Mouse (Mus musculus): ENCODE measurements around the gene 4930442H23Rik.

DNA sequence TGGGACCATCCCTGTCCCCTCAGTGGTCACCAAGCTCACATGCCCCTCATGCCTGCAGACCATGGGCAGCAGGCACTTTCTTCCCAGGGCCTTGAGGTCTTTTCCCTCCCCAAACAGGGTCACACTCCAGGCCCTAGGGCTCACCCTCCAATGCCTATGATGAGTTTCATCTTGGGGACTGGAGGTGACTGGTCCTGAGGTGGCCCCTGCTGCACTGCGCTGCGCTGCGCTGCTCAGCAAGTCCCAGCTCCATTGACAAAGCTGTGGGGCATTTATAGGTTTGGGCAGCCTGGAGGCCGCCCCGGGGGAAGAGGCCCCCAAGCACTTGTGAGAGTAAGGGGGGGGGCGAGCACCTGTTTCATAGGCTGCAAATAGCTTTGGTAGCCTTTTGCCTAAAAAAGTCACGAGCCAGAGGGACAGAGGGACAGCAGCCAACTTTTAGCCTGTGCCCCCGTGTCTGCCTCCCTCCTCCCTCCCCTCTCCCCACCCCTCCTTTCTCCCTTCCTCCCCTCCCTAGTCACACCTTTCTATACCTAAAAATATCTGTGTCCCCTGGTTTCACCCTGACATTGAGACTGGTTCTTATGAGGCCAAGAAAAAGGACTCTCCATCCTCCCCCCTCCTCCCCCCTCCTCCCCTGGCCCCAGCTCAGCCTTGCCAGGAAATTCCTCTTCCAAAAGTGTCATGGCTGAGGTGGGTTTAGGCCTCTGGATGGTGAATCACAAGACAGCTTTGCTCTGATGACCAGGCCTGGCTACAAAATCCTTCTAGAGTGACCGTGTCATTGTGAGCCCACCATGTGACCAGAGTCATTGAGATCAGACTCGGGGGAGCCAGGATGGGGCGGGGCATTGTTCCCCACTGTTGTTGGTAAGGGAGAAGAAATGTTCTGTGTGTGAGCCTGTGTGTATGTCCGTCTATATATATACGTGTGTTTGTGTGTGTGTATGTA is 18.4 kb upstream of the 4930442H23Rik start, which contains the start of gene Nmrk2:
- TF ChIP-seq CTCF (IDR thresholded peaks at IDR 0.05; ENCODE audit: low read depth, low read length) (no peak), POLR2A (IDR thresholded peaks at IDR 0.05; ENCODE audit: borderline replicate concordance, low read depth, low read length) (no peak)

Data from bone marrow macrophage, adult 2 months (primary cell).